Mouse (Mus musculus): ENCODE data around the gene Upk1a. TPM values are rescaled to one million over a fixed set of nuclear protein-coding genes. Genes with fewer than 3 reads are reported as not detected.

Gene Upk1a
- 3.6 and 5.3 TPM in 2 replicates for polyA plus RNA-seq (2015; fragmentation: Nextera tagmentation; extraction: Ambion mirVana)

GRCm38 (mm10) chr7:30612654-30613402, at the start of gene Upk1a:
Gene Upk1a, minus strand, starts transcription at chr7:30612847.
- no peak within 1 kb of the TSS for H3K4me3 ChIP-seq (replicated peaks)
- peaks cover 22% of the 10 kb centered on the region for H3K4me1 ChIP-seq
- H3K36me3 ChIP-seq = peaks cover 26% of the 10 kb centered on the region
- H3K9me3 ChIP-seq (replicated peaks) = no peaks in the 10 kb centered on the region
- 39% methylated on average over 8 of the region's 8 CpGs for WGBS
- H3K4me2 ChIP-seq = peak within 1 kb of the TSS; percentile 32
- H3K27me3 ChIP-seq = no peaks in the 10 kb centered on the region
- ATAC-seq (replicated peaks; ENCODE audit: low FRiP score) = peak; percentile 57
- H3K27ac ChIP-seq = 0 out of 2 replicates have a peak within 1 kb of the TSS, but pooled peaks have one; percentile 56
- no peak within 1 kb of the TSS for H3K9ac ChIP-seq

GRCm38 (mm10) chr7:30649591-30650540, 37.2 kb upstream of the Upk1a start, which contains the start of gene Rbm42:
Gene Rbm42, minus strand, starts transcription at chr7:30650317.
- Histone ChIP-seq H3K27me3 (no peaks in the 10 kb centered on the region), H3K4me3 (replicated peaks) (peak within 1 kb of the TSS; percentile 94), H3K27ac (peak within 1 kb of the TSS; percentile 76), H3K9me3 (replicated peaks) (no peaks in the 10 kb centered on the region), H3K4me1 (peaks cover 17% of the 10 kb centered on the region), H3K9ac (peak within 1 kb of the TSS; percentile 97), H3K36me3 (peaks cover 75% of the 10 kb centered on the region), H3K4me2 (peak within 1 kb of the TSS; percentile 90)
- WGBS = under 1% methylated on average over 59 of the region's 59 CpGs
- peak; percentile 100 for ATAC-seq (replicated peaks; ENCODE audit: low FRiP score)

GRCm38 (mm10) chr7:30639083-30639482, 26.4 kb upstream of the Upk1a start:
- Histone ChIP-seq H3K4me1 (peaks cover 22% of the 10 kb centered on the region), H3K4me2 (no peak overlapping the region), H3K27me3 (peaks cover 27% of the 10 kb centered on the region), H3K36me3 (peaks cover 41% of the 10 kb centered on the region), H3K27ac (no peak overlapping the region), H3K9ac (no peak overlapping the region), H3K9me3 (replicated peaks) (no peaks in the 10 kb centered on the region), H3K4me3 (replicated peaks) (no peak overlapping the region)
- 0 out of 2 replicates have a peak, but pooled peaks have one; percentile 20 for ATAC-seq (replicated peaks; ENCODE audit: low FRiP score)
- 11% methylated on average over 4 of the region's 4 CpGs for WGBS

GRCm38 (mm10) chr7:30636395-30636794, 23.7 kb upstream of the Upk1a start:
- peaks cover 53% of the 10 kb centered on the region for H3K27me3 ChIP-seq
- no peak for ATAC-seq (replicated peaks; ENCODE audit: low FRiP score)
- H3K27ac ChIP-seq = no peak overlapping the region
- peaks cover 14% of the 10 kb centered on the region for H3K36me3 ChIP-seq
- H3K4me2 ChIP-seq = no peak overlapping the region
- peaks cover 30% of the 10 kb centered on the region for H3K4me1 ChIP-seq
- no peak overlapping the region for H3K9ac ChIP-seq
- H3K9me3 ChIP-seq (replicated peaks) = no peaks in the 10 kb centered on the region
- WGBS = 24% methylated on average over 11 of the region's 11 CpGs
- H3K4me3 ChIP-seq (replicated peaks) = no peak overlapping the region

- 7% methylated on average over 5 of the region's 5 CpGs for WGBS
- H3K4me3 ChIP-seq (replicated peaks) = peak within 1 kb of the TSS; percentile 26
- H3K27me3 ChIP-seq = peaks cover 58% of the 10 kb centered on the region
- H3K36me3 ChIP-seq = peaks cover 8% of the 10 kb centered on the region
- peak within 1 kb of the TSS; percentile 56 for H3K4me2 ChIP-seq
- no peak for ATAC-seq (replicated peaks; ENCODE audit: low FRiP score)
- no peaks in the 10 kb centered on the region for H3K9me3 ChIP-seq (replicated peaks)
- no peak within 1 kb of the TSS for H3K27ac ChIP-seq
- H3K4me1 ChIP-seq = peaks cover 30% of the 10 kb centered on the region
- H3K9ac ChIP-seq = no peak within 1 kb of the TSS
Observed at GRCm38 (mm10) chr7:30635752-30636151, 23.1 kb upstream of the Upk1a start, which contains the start of gene Etv2. Gene Etv2, minus strand, starts transcription at chr7:30635852.

GRCm38 (mm10) chr7:30634621-30635020, 22.0 kb upstream of the Upk1a start:
- no peaks in the 10 kb centered on the region for H3K9me3 ChIP-seq (replicated peaks)
- H3K4me3 ChIP-seq (replicated peaks) = peak overlapping the region; percentile 26
- peaks cover 69% of the 10 kb centered on the region for H3K27me3 ChIP-seq
- WGBS = under 1% methylated on average over 20 of the region's 20 CpGs
- ATAC-seq (replicated peaks; ENCODE audit: low FRiP score) = peak; percentile 73
- H3K9ac ChIP-seq = no peak overlapping the region
- H3K36me3 ChIP-seq = no peaks in the 10 kb centered on the region
- peak overlapping the region; percentile 56 for H3K4me2 ChIP-seq
- peaks cover 30% of the 10 kb centered on the region for H3K4me1 ChIP-seq
- no peak overlapping the region for H3K27ac ChIP-seq

GRCm38 (mm10) chr7:30633762-30634412, 21.2 kb upstream of the Upk1a start:
- no peak for ATAC-seq (replicated peaks; ENCODE audit: low FRiP score)
- 4% methylated on average over 27 of the region's 27 CpGs for WGBS
- peak overlapping the region; percentile 12 for H3K4me3 ChIP-seq (replicated peaks)

GRCm38 (mm10) chr7:30629013-30629412, 16.4 kb upstream of the Upk1a start:
- H3K9me3 ChIP-seq (replicated peaks) = no peaks in the 10 kb centered on the region
- no peak overlapping the region for H3K4me2 ChIP-seq
- peaks cover 52% of the 10 kb centered on the region for H3K27me3 ChIP-seq
- peaks cover 6% of the 10 kb centered on the region for H3K36me3 ChIP-seq
- no peak overlapping the region for H3K4me3 ChIP-seq (replicated peaks)
- no peak for ATAC-seq (replicated peaks; ENCODE audit: low FRiP score)
- H3K27ac ChIP-seq = no peak overlapping the region
- peaks cover 19% of the 10 kb centered on the region for H3K4me1 ChIP-seq
- H3K9ac ChIP-seq = no peak overlapping the region

More at GRCm38 (mm10) chr7:30633762-30634412, 21.2 kb upstream of the Upk1a start:
- Histone ChIP-seq H3K4me2 (0 out of 2 replicates have a peak overlapping the region, but pooled peaks have one; percentile 14), H3K4me1 (peaks cover 26% of the 10 kb centered on the region), H3K36me3 (no peaks in the 10 kb centered on the region), H3K27ac (no peak overlapping the region), H3K9ac (0 out of 2 replicates have a peak overlapping the region, but pooled peaks have one; percentile 2), H3K27me3 (peaks cover 76% of the 10 kb centered on the region), H3K9me3 (replicated peaks) (no peaks in the 10 kb centered on the region)

- Histone ChIP-seq H3K4me1 (peaks cover 13% of the 10 kb centered on the region), H3K4me2 (peak overlapping the region; percentile 83), H3K9ac (no peak overlapping the region), H3K9me3 (replicated peaks) (no peaks in the 10 kb centered on the region), H3K4me3 (replicated peaks) (peak overlapping the region; percentile 86; the same call in 1 of the 2 replicates), H3K27ac (no peak overlapping the region), H3K27me3 (peaks cover 29% of the 10 kb centered on the region), H3K36me3 (peaks cover 30% of the 10 kb centered on the region)
- ATAC-seq (replicated peaks; ENCODE audit: low FRiP score) = no peak
- WGBS = 84% methylated on average over 5 of the region's 5 CpGs
Observed at GRCm38 (mm10) chr7:30626647-30627046, 14.0 kb upstream of the Upk1a start.

- Histone ChIP-seq H3K27me3 (peaks cover 21% of the 10 kb centered on the region), H3K4me1 (peaks cover 13% of the 10 kb centered on the region), H3K9ac (peak within 1 kb of the TSS; percentile 73), H3K27ac (peak within 1 kb of the TSS; percentile 49), H3K9me3 (replicated peaks) (no peaks in the 10 kb centered on the region), H3K4me3 (replicated peaks) (peak within 1 kb of the TSS; percentile 86), H3K4me2 (peak within 1 kb of the TSS; percentile 83), H3K36me3 (peaks cover 38% of the 10 kb centered on the region)
- ATAC-seq (replicated peaks; ENCODE audit: low FRiP score) = peak; percentile 93
- WGBS = 1% methylated on average over 44 of the region's 44 CpGs
Observed at GRCm38 (mm10) chr7:30625530-30626384, 13.1 kb upstream of the Upk1a start, which contains the start of gene Cox6b1. Gene Cox6b1, minus strand, starts transcription at chr7:30626151.

Data from kidney, embryonic 15.5 days (tissue).